Comparison of ENCODE assay signal across 9 mouse cellular contexts in genomic region chr8:122331134-122331523, GRCm38 (mm10). TPM values are rescaled to one million over a fixed set of nuclear protein-coding genes. Genes with fewer than 3 reads are reported as not detected.
A peak's percentile ranks its signal among the peaks of the same experiment; 100 is the strongest.
DNase-seq lines count a peak whose midpoint lies in the region; ATAC-seq and TF ChIP-seq lines count a peak whose summit lies in the region.
"Had no signal": no experiment of that assay in that cellular context is flagged by ENCODE, and none has a peak within 500 bp of the region (broad histone marks: within the 10 kb centered on the region; RNA-seq: fewer than 3 reads in every experiment).

No protein-coding gene starts in this region.

- ATAC-seq in monocyte, adult 5-6 weeks (replicated peaks; ENCODE audit: insufficient number of reproducible peaks, low FRiP score, low TSS enrichment, poor library complexity, severe bottlenecking) = no peak

- H3K27ac ChIP-seq in layer of hippocampus, adult 2 months = peak overlapping the region; percentile 65; the same call in 1 of the 2 replicates

- no peak overlapping the region for H3K4me3 ChIP-seq in layer of hippocampus, adult 2 months
- H3K4me3 ChIP-seq: erythroblast, embryonic 14.5 days had no signal

- no peak for TF ChIP-seq CTCF in layer of hippocampus, adult 2 months (conservative IDR thresholded peaks at IDR 0.05)

- DNase-seq in layer of hippocampus, adult 2 months (ENCODE audit: low spot score in 2 of 2) = no peak
- DNase-seq in layer of hippocampus, adult 8-10 months (ENCODE audit: low spot score in 2 of 2) = no peak
- peak; percentile 73 for DNase-seq in heart, adult 8-10 months (ENCODE audit: low spot score)
- DNase-seq in kidney, adult 9 months = peak; percentile 64
- DNase-seq in lung, postnatal 10 days = peak; percentile 82
- DNase-seq in urinary bladder, postnatal 25 days (ENCODE audit: low spot score) = no peak
- no peak for DNase-seq in spleen, adult 18-20 months

RNA-seq across cellular contexts. Expression of gene Trhr2, which starts 29.4 kb away (rescaled TPM):
- total RNA-seq in layer of hippocampus, adult 2 months (2021) = under 1 TPM; 0.79 to 0.82 TPM
- 1 to 10 TPM in 3 of 4 experiments, under 1 TPM in 1; 0.31 to 1.8 (median 1.4) TPM for total RNA-seq in layer of hippocampus, adult 8-10 months (2022)
- total RNA-seq in heart, adult 8-10 months (2022) = not detected
- not detected in 3 replicates for total RNA-seq in monocyte, adult 5-6 weeks (2017)

RNA-seq across cellular contexts. Expression of gene Zc3h18, which starts 45.3 kb away (rescaled TPM):
- total RNA-seq in layer of hippocampus, adult 2 months (2021) = 10 to 100 TPM; 39.2 to 40.2 TPM
- total RNA-seq in layer of hippocampus, adult 8-10 months (2022) = 10 to 100 TPM; 39.6 to 42.7 (median 40.9) TPM
- 10 to 100 TPM; 21.2 to 24.0 (median 22.4) TPM for total RNA-seq in heart, adult 8-10 months (2022)
- 57.4 to 76.1 TPM (median 69.7 TPM) in 3 replicates for total RNA-seq in monocyte, adult 5-6 weeks (2017)

RNA-seq across cellular contexts. Expression of gene Zfpm1, which starts 49.2 kb away (rescaled TPM):
- total RNA-seq in layer of hippocampus, adult 2 months (2021) = 10 to 100 TPM; 45.1 to 45.6 TPM
- total RNA-seq in layer of hippocampus, adult 8-10 months (2022) = 10 to 100 TPM; 37.3 to 45.5 (median 41.5) TPM
- 10 to 100 TPM; 18.1 to 23.2 (median 21.3) TPM for total RNA-seq in heart, adult 8-10 months (2022)
- total RNA-seq in monocyte, adult 5-6 weeks (2017) = 7.9 to 23.3 TPM (median 10.3 TPM) in 3 replicates

Comparison
In these comparisons a context has a peak if more than half of its experiments do, and no peak if none do; other contexts are left out.
1. DNase-seq: peak in heart, adult 8-10 months (single experiment), kidney, adult 9 months (single experiment) and lung, postnatal 10 days (single experiment); none in layer of hippocampus, adult 2 months (0 of 2), layer of hippocampus, adult 8-10 months (0 of 2), urinary bladder, postnatal 25 days (single experiment) and spleen, adult 18-20 months (0 of 2).